ENCODE assay signal across 8 mouse cellular contexts in the genomic region with DNA sequence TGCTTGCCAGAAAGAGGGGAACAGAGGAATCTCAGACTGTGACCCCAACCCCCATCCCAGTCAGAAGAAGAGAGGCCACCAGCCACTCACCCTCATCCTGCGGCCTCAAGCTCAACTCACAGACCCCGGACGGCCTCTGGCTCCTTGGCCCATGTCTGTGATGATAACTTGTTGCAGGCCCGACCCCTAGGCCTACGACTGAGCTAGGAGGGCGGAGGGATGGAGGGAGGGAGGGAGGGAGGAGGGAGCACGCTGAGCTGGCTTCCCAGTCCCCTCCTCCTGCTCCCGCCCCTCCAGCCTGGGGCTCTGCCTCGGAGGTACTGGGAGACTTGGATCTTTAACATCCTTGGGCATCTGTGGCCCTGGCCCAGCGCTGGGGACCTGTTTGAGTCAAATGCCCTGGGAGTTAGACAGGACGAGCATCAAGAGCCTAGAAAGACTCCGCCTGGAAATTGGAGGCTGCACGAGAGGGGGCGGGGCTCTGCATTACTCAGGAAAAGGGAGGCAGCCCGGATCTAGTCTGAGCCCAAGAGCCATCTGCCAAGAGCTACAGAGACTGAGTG. TPM values are rescaled to one million over a fixed set of nuclear protein-coding genes. Genes with fewer than 3 reads are reported as not detected.
DNase-seq lines count a peak whose midpoint lies in the region; ATAC-seq and TF ChIP-seq lines count a peak whose summit lies in the region.

No protein-coding gene starts in this region.

- peaks cover 8% of the 10 kb centered on the region; the same call in 1 of the 2 replicates for H3K27me3 ChIP-seq in erythroblast, embryonic 14.5 days (ENCODE audit: control insufficient read depth)
- no peaks in the 10 kb centered on the region for H3K27me3 ChIP-seq in heart, embryonic 13.5 days (replicated peaks)
- no peaks in the 10 kb centered on the region for H3K27me3 ChIP-seq in kidney, postnatal 0 days (ENCODE audit: insufficient read depth, low read length)
- H3K27me3 ChIP-seq in liver, embryonic 12.5 days (replicated peaks), result peaks cover 24% of the 10 kb centered on the region
- no peaks in the 10 kb centered on the region; the same call in 1 of the 2 replicates for H3K27me3 ChIP-seq in neural tube, embryonic 13.5 days

- no peak for ATAC-seq in erythroblast, adult 5-6 weeks (replicated peaks; ENCODE audit: low FRiP score, poor library complexity, severe bottlenecking)
- peak; percentile 60 for ATAC-seq in heart, embryonic 13.5 days (ENCODE audit: extremely low read depth, insufficient number of reproducible peaks, low FRiP score, low TSS enrichment)
- ATAC-seq in kidney, postnatal 0 days (replicated peaks; ENCODE audit: low FRiP score, low read depth), result peak; percentile 38
- ATAC-seq in liver, embryonic 12.5 days, result no peak; the same call in 1 of the 2 replicates
- ATAC-seq in neural tube, embryonic 13.5 days (ENCODE audit: low read depth), result 0 out of 2 replicates have a peak, but pooled peaks have one; percentile 15

- TF ChIP-seq POLR2A in embryonic fibroblast, embryonic 13.5 days (IDR thresholded peaks at IDR 0.05; ENCODE audit: low read depth, low read length), result peak; percentile 98

- H3K27ac ChIP-seq in embryonic fibroblast, embryonic 13.5 days (ENCODE audit: insufficient read depth, low read length), result peak overlapping the region; percentile 90
- H3K27ac ChIP-seq in heart, embryonic 13.5 days (replicated peaks), result peak overlapping the region; percentile 88
- H3K27ac ChIP-seq in kidney, postnatal 0 days, result peak overlapping the region; percentile 85
- H3K27ac ChIP-seq in liver, embryonic 12.5 days, result peak overlapping the region; percentile 62
- peak overlapping the region; percentile 54 for H3K27ac ChIP-seq in neural tube, embryonic 13.5 days (replicated peaks)

- DNase-seq in kidney, postnatal 0 days (ENCODE audit: low spot score), result peak; percentile 85
- DNase-seq in urinary bladder, postnatal 4 days (ENCODE audit: low spot score in 2 of 2), result peak; percentile 65 to 76

- TF ChIP-seq CTCF in embryonic fibroblast, embryonic 13.5 days (IDR thresholded peaks at IDR 0.05; ENCODE audit: borderline replicate concordance, insufficient read depth, low read length), result no peak
- no peak for TF ChIP-seq CTCF in kidney, postnatal 0 days (IDR thresholded peaks at IDR 0.05; ENCODE audit: low read depth)

- no peaks in the 10 kb centered on the region for H3K9me3 ChIP-seq in erythroblast, embryonic 14.5 days (ENCODE audit: control insufficient read depth, low read length)
- no peaks in the 10 kb centered on the region for H3K9me3 ChIP-seq in heart, embryonic 13.5 days
- no peaks in the 10 kb centered on the region for H3K9me3 ChIP-seq in kidney, postnatal 0 days (replicated peaks; ENCODE audit: low read length)
- H3K9me3 ChIP-seq in liver, embryonic 12.5 days (replicated peaks), result no peaks in the 10 kb centered on the region
- H3K9me3 ChIP-seq in neural tube, embryonic 13.5 days, result no peaks in the 10 kb centered on the region

- peaks cover 6% of the 10 kb centered on the region for H3K4me1 ChIP-seq in erythroblast, embryonic 14.5 days (ENCODE audit: control insufficient read depth)
- peaks cover 3% of the 10 kb centered on the region; the same call in 1 of the 2 replicates for H3K4me1 ChIP-seq in embryonic fibroblast, embryonic 13.5 days (ENCODE audit: control insufficient read depth, insufficient read depth, low read length)
- peaks cover 48% of the 10 kb centered on the region for H3K4me1 ChIP-seq in heart, embryonic 13.5 days
- peaks cover 30% of the 10 kb centered on the region for H3K4me1 ChIP-seq in kidney, postnatal 0 days (replicated peaks; ENCODE audit: insufficient read depth, low read length)
- peaks cover 51% of the 10 kb centered on the region for H3K4me1 ChIP-seq in liver, embryonic 12.5 days
- H3K4me1 ChIP-seq in neural tube, embryonic 13.5 days (replicated peaks), result peaks cover 30% of the 10 kb centered on the region

- H3K9ac ChIP-seq in heart, embryonic 13.5 days, result peak overlapping the region; percentile 85
- peak overlapping the region; percentile 62 for H3K9ac ChIP-seq in kidney, postnatal 0 days (ENCODE audit: low read depth, low read length)
- no peak overlapping the region for H3K9ac ChIP-seq in liver, embryonic 12.5 days
- peak overlapping the region; percentile 69 for H3K9ac ChIP-seq in neural tube, embryonic 13.5 days

- peak overlapping the region; percentile 78 for H3K4me2 ChIP-seq in heart, embryonic 13.5 days
- H3K4me2 ChIP-seq in kidney, postnatal 0 days (ENCODE audit: low read length), result peak overlapping the region; percentile 61
- H3K4me2 ChIP-seq in liver, embryonic 12.5 days, result peak overlapping the region; percentile 56
- peak overlapping the region; percentile 52 for H3K4me2 ChIP-seq in neural tube, embryonic 13.5 days

- H3K36me3 ChIP-seq in erythroblast, embryonic 14.5 days (ENCODE audit: control insufficient read depth), result no peaks in the 10 kb centered on the region; the same call in 1 of the 2 replicates
- peaks cover 11% of the 10 kb centered on the region for H3K36me3 ChIP-seq in heart, embryonic 13.5 days
- no peaks in the 10 kb centered on the region for H3K36me3 ChIP-seq in kidney, postnatal 0 days (ENCODE audit: insufficient read depth, low read length)
- no peaks in the 10 kb centered on the region for H3K36me3 ChIP-seq in liver, embryonic 12.5 days
- H3K36me3 ChIP-seq in neural tube, embryonic 13.5 days, result no peaks in the 10 kb centered on the region

- H3K4me3 ChIP-seq in erythroblast, embryonic 14.5 days (replicated peaks), result peak overlapping the region; percentile 24
- peak overlapping the region; percentile 55 for H3K4me3 ChIP-seq in embryonic fibroblast, embryonic 13.5 days (ENCODE audit: insufficient read depth, low read length)
- peak overlapping the region; percentile 57 for H3K4me3 ChIP-seq in heart, embryonic 13.5 days
- peak overlapping the region; percentile 31 for H3K4me3 ChIP-seq in kidney, postnatal 0 days (replicated peaks; ENCODE audit: low read depth, low read length)
- H3K4me3 ChIP-seq in liver, embryonic 12.5 days, result peak overlapping the region; percentile 34
- peak overlapping the region; percentile 25 for H3K4me3 ChIP-seq in neural tube, embryonic 13.5 days

- 1% methylated on average over 15 of the region's 15 CpGs for WGBS in heart, embryonic 13.5 days
- under 1% methylated on average over 15 of the region's 15 CpGs for WGBS in kidney, postnatal 0 days
- 8% methylated on average over 15 of the region's 15 CpGs for WGBS in liver, embryonic 12.5 days (ENCODE audit: insufficient replicate concordance)
- WGBS in neural tube, embryonic 13.5 days, result 6% methylated on average over 15 of the region's 15 CpGs

RNA-seq across cellular contexts. Expression of gene C1qtnf6, which starts 1.7 kb away (rescaled TPM):
- polyA plus RNA-seq in erythroblast, embryonic 14.5 days (2012), result 0.02 TPM in 1 of 2 replicates, not detected in the other
- total RNA-seq in erythroblast, adult 5-6 weeks (2015; ENCODE audit: low replicate concordance), result not detected in 2 replicates
- total RNA-seq in erythroblast, adult 5-6 weeks (2017; ENCODE audit: low replicate concordance), result 0.28 and 0.43 TPM in 2 replicates
- polyA plus RNA-seq in embryonic fibroblast, embryonic 13.5 days (2011; ENCODE audit: insufficient read length, low read depth, missing spikeins), result 43.5 and 77.1 TPM in 2 replicates
- polyA plus RNA-seq in heart, embryonic 13.5 days (2015; fragmentation: Nextera tagmentation; extraction: Ambion mirVana), result 28.7 and 31.8 TPM in 2 replicates
- polyA plus RNA-seq in kidney, postnatal 0 days (2015; fragmentation: Nextera tagmentation; extraction: Ambion mirVana), result 28.2 and 28.4 TPM in 2 replicates
- 5.2 and 5.6 TPM in 2 replicates for polyA plus RNA-seq in liver, embryonic 12.5 days (2016; fragmentation: Nextera tagmentation; extraction: Ambion mirVana)
- polyA plus RNA-seq in neural tube, embryonic 13.5 days (2015; fragmentation: Nextera tagmentation; extraction: Ambion mirVana), result 7.4 and 8.5 TPM in 2 replicates

RNA-seq across cellular contexts. Expression of gene Sstr3, which starts 15.0 kb away (rescaled TPM):
- not detected in 2 replicates for polyA plus RNA-seq in erythroblast, embryonic 14.5 days (2012)
- not detected in 2 replicates for total RNA-seq in erythroblast, adult 5-6 weeks (2015; ENCODE audit: low replicate concordance)
- total RNA-seq in erythroblast, adult 5-6 weeks (2017; ENCODE audit: low replicate concordance), result not detected in 2 replicates
- not detected in 2 replicates for polyA plus RNA-seq in embryonic fibroblast, embryonic 13.5 days (2011; ENCODE audit: insufficient read length, low read depth, missing spikeins)
- 0.09 TPM in 1 of 2 replicates, not detected in the other for polyA plus RNA-seq in heart, embryonic 13.5 days (2015; fragmentation: Nextera tagmentation; extraction: Ambion mirVana)
- 0.17 and 0.28 TPM in 2 replicates for polyA plus RNA-seq in kidney, postnatal 0 days (2015; fragmentation: Nextera tagmentation; extraction: Ambion mirVana)
- polyA plus RNA-seq in liver, embryonic 12.5 days (2016; fragmentation: Nextera tagmentation; extraction: Ambion mirVana), result 0.02 TPM in 1 of 2 replicates, not detected in the other
- polyA plus RNA-seq in neural tube, embryonic 13.5 days (2015; fragmentation: Nextera tagmentation; extraction: Ambion mirVana), result 0.25 and 0.29 TPM in 2 replicates

RNA-seq across cellular contexts. Expression of gene Il2rb, which starts 34.4 kb away (rescaled TPM):
- polyA plus RNA-seq in erythroblast, embryonic 14.5 days (2012), result 0.01 TPM in 1 of 2 replicates, not detected in the other
- 0.42 and 9.0 TPM in 2 replicates for total RNA-seq in erythroblast, adult 5-6 weeks (2015; ENCODE audit: low replicate concordance)
- total RNA-seq in erythroblast, adult 5-6 weeks (2017; ENCODE audit: low replicate concordance), result 0.28 and 1.0 TPM in 2 replicates
- polyA plus RNA-seq in embryonic fibroblast, embryonic 13.5 days (2011; ENCODE audit: insufficient read length, low read depth, missing spikeins), result 0.25 TPM in 1 of 2 replicates, not detected in the other
- polyA plus RNA-seq in heart, embryonic 13.5 days (2015; fragmentation: Nextera tagmentation; extraction: Ambion mirVana), result 0.04 TPM in 1 of 2 replicates, not detected in the other
- 0.55 and 1.1 TPM in 2 replicates for polyA plus RNA-seq in kidney, postnatal 0 days (2015; fragmentation: Nextera tagmentation; extraction: Ambion mirVana)
- polyA plus RNA-seq in liver, embryonic 12.5 days (2016; fragmentation: Nextera tagmentation; extraction: Ambion mirVana), result 0.11 and 0.15 TPM in 2 replicates
- 0.06 TPM in 1 of 2 replicates, not detected in the other for polyA plus RNA-seq in neural tube, embryonic 13.5 days (2015; fragmentation: Nextera tagmentation; extraction: Ambion mirVana)

RNA-seq across cellular contexts. Expression of gene Rac2, which starts 43.1 kb away (rescaled TPM):
- 12.7 and 13.9 TPM in 2 replicates for polyA plus RNA-seq in erythroblast, embryonic 14.5 days (2012)
- total RNA-seq in erythroblast, adult 5-6 weeks (2015; ENCODE audit: low replicate concordance), result 142 and 153 TPM in 2 replicates
- total RNA-seq in erythroblast, adult 5-6 weeks (2017; ENCODE audit: low replicate concordance), result 34.3 and 78.9 TPM in 2 replicates
- 0.37 and 2.2 TPM in 2 replicates for polyA plus RNA-seq in embryonic fibroblast, embryonic 13.5 days (2011; ENCODE audit: insufficient read length, low read depth, missing spikeins)
- 7.6 and 8.9 TPM in 2 replicates for polyA plus RNA-seq in heart, embryonic 13.5 days (2015; fragmentation: Nextera tagmentation; extraction: Ambion mirVana)
- 7.0 and 8.8 TPM in 2 replicates for polyA plus RNA-seq in kidney, postnatal 0 days (2015; fragmentation: Nextera tagmentation; extraction: Ambion mirVana)
- 87.7 and 90.9 TPM in 2 replicates for polyA plus RNA-seq in liver, embryonic 12.5 days (2016; fragmentation: Nextera tagmentation; extraction: Ambion mirVana)
- polyA plus RNA-seq in neural tube, embryonic 13.5 days (2015; fragmentation: Nextera tagmentation; extraction: Ambion mirVana), result 6.4 and 8.8 TPM in 2 replicates

Comparison
In these comparisons a context has a peak if more than half of its experiments do, and no peak if none do; other contexts are left out.
1. ATAC-seq: peak in heart, embryonic 13.5 days (single experiment), kidney, postnatal 0 days (single experiment) and neural tube, embryonic 13.5 days (single experiment); none in erythroblast, adult 5-6 weeks (single experiment) and liver, embryonic 12.5 days (single experiment).
2. Peak in every context shown above with its lines, with median percentiles within 50 percentile points of each other: H3K4me3 ChIP-seq, H3K27ac ChIP-seq and H3K4me2 ChIP-seq.